ENCODE assay signal across 21 mouse cellular contexts in genomic region chr10:75289392-75289791, GRCm38 (mm10). TPM values are rescaled to one million over a fixed set of nuclear protein-coding genes. Genes with fewer than 3 reads are reported as not detected.
DNase-seq lines count a peak whose midpoint lies in the region; TF ChIP-seq lines count a peak whose summit lies in the region.
"Had no signal": no experiment of that assay in that cellular context is flagged by ENCODE, and none has a peak within 500 bp of the region (broad histone marks: within the 10 kb centered on the region; RNA-seq: fewer than 3 reads in every experiment).

No protein-coding gene starts in this region.

- no peak for TF ChIP-seq CTCF in heart, adult 2 months (IDR thresholded peaks at IDR 0.05)
- TF ChIP-seq CTCF in CH12.LX (conservative IDR thresholded peaks at IDR 0.05 in 1 of 2, IDR thresholded peaks at IDR 0.05 in 1 of 2; ENCODE audit: low read depth in 2 of 2, low read length in 2 of 2) = no peak

- dilution Hi-C loops in CH12.LX (cut with MboI; ENCODE audit: extremely low pct_ligation_motif_present, extremely low pct_unique_long_range_greater_than_20kb, low sequenced_read_pairs) = no loop called here

- H3K9me3 ChIP-seq in CH12.LX (replicated peaks; ENCODE audit: low read length) = no peaks in the 10 kb centered on the region
- H3K9me3 ChIP-seq: heart, embryonic 12.5 days; liver, embryonic 13.5 days; midbrain, embryonic 10.5 days; neural tube, embryonic 13.5 days had no signal

- peak overlapping the region; percentile 7; the same call in 1 of the 2 replicates for H3K27ac ChIP-seq in heart, adult 2 months
- no peak overlapping the region for H3K27ac ChIP-seq in CH12.LX (ENCODE audit: insufficient read depth, low read depth)
- H3K27ac ChIP-seq: hindbrain, postnatal 0 days; kidney, postnatal 0 days; left cerebral cortex, adult 2 months; liver, embryonic 13.5 days; midbrain, embryonic 10.5 days; neural tube, embryonic 13.5 days had no signal

- H3K36me3 ChIP-seq in heart, adult 2 months (ENCODE audit: control insufficient read depth, insufficient read depth, low read length) = peaks cover 5% of the 10 kb centered on the region
- peaks cover 19 to 38% of the 10 kb centered on the region in 2 experiments for H3K36me3 ChIP-seq in CH12.LX (replicated peaks in 1 of 2; ENCODE audit: control insufficient read depth in 1 of 2, insufficient read depth in 1 of 2, low read length in 1 of 2)
- H3K36me3 ChIP-seq: liver, embryonic 13.5 days had no signal

- in situ Hi-C loops in CH12.LX (cut with MboI; ENCODE audit: low pct_ligation_motif_present, low pct_unique_long_range_greater_than_20kb, low sequenced_read_pairs) = no loop called here

- no peak overlapping the region for H3K4me2 ChIP-seq in CH12.LX (ENCODE audit: insufficient read depth, low read depth, poor library complexity, severe bottlenecking)
- H3K4me2 ChIP-seq: heart, embryonic 12.5 days; liver, embryonic 13.5 days; neural tube, embryonic 13.5 days had no signal

- no peak for TF ChIP-seq POLR2A in heart, adult 2 months (IDR thresholded peaks at IDR 0.05; ENCODE audit: insufficient read depth, low read depth, low read length)
- no peak for TF ChIP-seq POLR2A in CH12.LX (IDR thresholded peaks at IDR 0.05; ENCODE audit: low read depth, low read length)

- no peak overlapping the region for H3K4me3 ChIP-seq in heart, adult 2 months
- H3K4me3 ChIP-seq in CH12.LX (replicated peaks in 1 of 3; ENCODE audit: low read depth in 2 of 3, low read length in 2 of 3, poor library complexity in 1 of 3) = no peak overlapping the region
- H3K4me3 ChIP-seq: heart, embryonic 12.5 days; left cerebral cortex, adult 2 months; liver, embryonic 13.5 days; midbrain, embryonic 10.5 days; myocyte; neural tube, embryonic 13.5 days had no signal

- no peak for DNase-seq in heart, adult 2 months
- DNase-seq in heart, postnatal 36 days = no peak
- no peak for DNase-seq in CH12.LX (ENCODE audit: extremely low read depth)
- DNase-seq in induced T-regulatory cell, adult 2 months (ENCODE audit: low read depth) = peak; percentile 38
- no peak for DNase-seq in urinary bladder, postnatal 36 days (ENCODE audit: low spot score in 2 of 2)
- no peak for DNase-seq in thymus, postnatal 0 days (ENCODE audit: low spot score)
- no peak for DNase-seq in thymus, postnatal 25 days
- DNase-seq: adrenal gland, postnatal 25 days; cerebellum, adult 11 months; cerebellum, postnatal 10 days; heart, postnatal 10 days; kidney, adult 2 months; liver, embryonic 13.5 days; lung, adult 2 months had no signal

- H3K9ac ChIP-seq in heart, adult 2 months (ENCODE audit: low read depth, low read length) = no peak overlapping the region
- H3K9ac ChIP-seq in CH12.LX (ENCODE audit: insufficient read depth, low read depth) = no peak overlapping the region
- H3K9ac ChIP-seq: heart, embryonic 12.5 days; liver, embryonic 13.5 days; neural tube, embryonic 13.5 days had no signal

- TF ChIP-seq RAD21 in CH12.LX (IDR thresholded peaks at IDR 0.05; ENCODE audit: low read depth, low read length) = no peak

- WGBS in heart, adult 2 months = 36% methylated on average over 4 of the region's 4 CpGs

- H3K79me2 ChIP-seq in heart, adult 2 months (replicated peaks; ENCODE audit: control insufficient read depth, insufficient read depth, low read length) = no peaks in the 10 kb centered on the region
- H3K79me2 ChIP-seq in CH12.LX (replicated peaks; ENCODE audit: control insufficient read depth, extremely low read depth, insufficient read depth, poor library complexity, severe bottlenecking) = no peaks in the 10 kb centered on the region; the same call in 1 of the 2 replicates

- intact Hi-C loops in heart, adult 2 months (cut with DNase I) = no loop called here
- intact Hi-C loops in heart, postnatal 36 days (cut with DNase I) = no loop called here

- H3K4me1 ChIP-seq in heart, adult 2 months (ENCODE audit: control insufficient read depth, insufficient read depth, low read length) = peaks cover 12% of the 10 kb centered on the region
- peaks cover 8 to 44% of the 10 kb centered on the region in 2 experiments for H3K4me1 ChIP-seq in CH12.LX (ENCODE audit: control insufficient read depth in 1 of 2, insufficient read depth in 2 of 2)
- H3K4me1 ChIP-seq: midbrain, embryonic 10.5 days; neural tube, embryonic 13.5 days had no signal

- no peak for TF ChIP-seq EP300 in heart, adult 2 months (IDR thresholded peaks at IDR 0.05; ENCODE audit: insufficient read depth, low read depth, low read length)
- 0 out of 2 replicates have a peak, but pooled peaks have one; percentile 20 for TF ChIP-seq EP300 in CH12.LX (IDR thresholded peaks at IDR 0.05; ENCODE audit: low read length)

- H3K27me3 ChIP-seq in heart, adult 2 months (ENCODE audit: control insufficient read depth, insufficient read depth, low read length) = no peaks in the 10 kb centered on the region
- H3K27me3 ChIP-seq in CH12.LX (replicated peaks) = no peaks in the 10 kb centered on the region
- H3K27me3 ChIP-seq: heart, embryonic 12.5 days; liver, embryonic 13.5 days; neural tube, embryonic 13.5 days had no signal

TF ChIP-seq in CH12.LX, 34 proteins besides CTCF, POLR2A, EP300 and RAD21:
- TF ChIP-seq ETS1 (conservative IDR thresholded peaks at IDR 0.05; ENCODE audit: low read depth, low read length) (0 out of 2 replicates have a peak, but pooled peaks have one; percentile 20), BHLHE40 (IDR thresholded peaks at IDR 0.05; ENCODE audit: low read depth, low read length) (0 out of 2 replicates have a peak, but pooled peaks have one; percentile 7), MXI1 (IDR thresholded peaks at IDR 0.05; ENCODE audit: low read depth, low read length) (no peak), MEF2A (IDR thresholded peaks at IDR 0.05; ENCODE audit: borderline replicate concordance, low read depth, low read length) (peak; percentile 47; the same call in 1 of the 2 replicates)

RNA-seq across cellular contexts. Expression of gene Adora2a, which starts 27.3 kb away (rescaled TPM):
- total RNA-seq in heart, adult 2 months (2021) = 1 to 10 TPM; 7.1 to 7.2 TPM
- polyA plus RNA-seq in heart, adult 2 months (2012; rRNA removed) = 14.3 and 18.1 TPM in 2 replicates
- 10 to 100 TPM in 1 of 2 experiments, 1 to 10 TPM in 1; 9.2 to 16.7 TPM for total RNA-seq in heart, postnatal 36 days (2021)
- total RNA-seq in CH12.LX (2012; rRNA removed) (7.1 and 14.4 TPM in 2 replicates), CH12.LX (2014; rRNA removed) (2.5 and 3.2 TPM in 2 replicates)
- 6.4 and 7.6 TPM in 2 replicates for polyA plus RNA-seq in CH12.LX (2012; ENCODE audit: insufficient read length, low read depth)
- 6.9 and 7.3 TPM in 2 replicates for polyA plus RNA-seq in thymus, postnatal 0 days (2015; fragmentation: Nextera tagmentation; extraction: Ambion mirVana)
